Mouse (Mus musculus) CD4-positive naive resting alpha-beta T cell, adult 76 days (primary cell): ENCODE results near the gene Nabp2. TPM values are rescaled to one million over a fixed set of nuclear protein-coding genes. Genes with fewer than 3 reads are reported as not detected.

ENCODE experiments used
- total RNA-seq: library from RNA; stranded (reverse); gene quantifications from one replicate; pipeline ENCODE4 v1.2.4, GENCODE M21; 2023

Nabp2 gene
- 42.4 TPM for total RNA-seq

DNA sequence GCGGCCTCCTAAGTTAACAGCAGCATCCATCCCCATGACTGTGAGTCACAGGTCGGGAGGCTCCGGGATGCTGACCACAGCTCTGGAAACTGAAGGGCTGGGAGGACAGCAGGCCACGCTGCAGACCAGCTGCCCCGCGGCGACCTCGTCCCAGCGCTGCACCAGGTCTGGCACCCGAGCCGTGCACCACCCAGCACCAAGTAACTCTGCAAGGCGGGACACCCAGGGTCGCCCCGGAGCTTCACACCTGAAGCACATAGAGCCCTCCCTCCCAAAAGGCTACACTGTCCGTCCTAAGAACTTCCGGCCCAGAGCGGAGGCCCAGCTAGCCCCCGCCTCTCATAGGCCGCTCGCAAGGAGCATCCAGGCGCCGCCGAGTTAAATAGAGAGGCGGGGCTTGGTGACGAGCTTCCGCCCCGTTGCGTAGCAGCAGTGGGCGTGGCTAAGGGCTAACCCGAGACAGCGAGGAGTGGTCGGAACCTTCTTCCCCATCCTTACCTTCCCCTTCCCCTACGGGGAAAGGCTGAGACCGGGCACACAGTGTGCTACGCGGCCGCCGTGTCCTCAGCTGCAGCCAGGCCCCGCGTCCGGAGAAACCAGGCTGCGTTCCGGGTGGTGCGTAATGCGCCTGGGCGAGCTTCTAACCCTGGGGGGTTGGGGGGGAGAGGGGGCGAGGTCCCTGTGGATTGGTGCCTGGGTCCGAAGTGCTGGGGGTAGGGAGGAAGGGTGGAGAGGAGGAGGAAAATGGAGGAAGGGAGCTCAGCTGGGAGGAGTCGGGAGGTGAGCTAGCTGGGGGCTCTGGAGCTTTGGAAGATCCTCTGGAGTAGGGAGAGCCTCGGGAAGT is at the start of gene Nabp2, which contains the start of gene Rnf41:
Gene Nabp2, minus strand, starts transcription at position 282 of the 844 bp plus-strand sequence.
Gene Rnf41, plus strand, starts transcription at position 447 of the 844 bp plus-strand sequence.

DNA sequence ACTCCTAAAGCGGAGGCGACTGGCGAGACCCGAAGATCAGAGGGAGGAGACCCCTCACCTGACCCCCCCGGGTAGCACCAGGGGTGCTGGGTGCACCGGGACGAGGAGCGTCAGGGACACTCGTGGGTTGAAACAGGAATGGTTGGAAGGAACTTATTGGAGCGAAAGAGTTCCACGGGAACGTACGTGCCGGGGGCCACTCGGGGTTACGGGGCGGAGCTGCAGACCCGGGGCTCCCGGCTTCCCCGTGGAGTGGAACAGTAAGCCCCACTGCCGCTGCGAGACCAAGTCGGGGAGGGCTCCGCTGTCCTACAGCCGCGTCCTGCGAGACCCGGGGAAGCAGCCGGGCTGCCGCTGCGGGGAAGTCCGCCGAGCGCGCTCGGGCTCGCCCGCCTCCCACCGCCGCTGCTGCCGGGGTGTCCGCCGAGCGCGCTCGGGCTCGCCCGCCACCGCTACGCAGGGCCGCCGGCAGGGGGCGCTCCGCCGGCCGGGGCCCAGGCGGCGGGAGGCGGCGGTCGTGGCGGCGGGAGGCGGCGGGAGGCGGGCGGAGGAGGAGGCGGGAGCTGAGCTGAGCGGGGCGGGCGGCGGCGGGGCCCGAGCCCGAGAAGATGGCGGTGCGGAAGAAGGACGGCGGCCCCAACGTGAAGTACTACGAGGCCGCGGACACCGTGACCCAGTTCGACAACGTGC is 47.6 kb upstream of the Nabp2 start, which contains the start of gene Smarcc2:
Gene Smarcc2, plus strand, starts transcription at position 530 of the 690 bp plus-strand sequence.

DNA sequence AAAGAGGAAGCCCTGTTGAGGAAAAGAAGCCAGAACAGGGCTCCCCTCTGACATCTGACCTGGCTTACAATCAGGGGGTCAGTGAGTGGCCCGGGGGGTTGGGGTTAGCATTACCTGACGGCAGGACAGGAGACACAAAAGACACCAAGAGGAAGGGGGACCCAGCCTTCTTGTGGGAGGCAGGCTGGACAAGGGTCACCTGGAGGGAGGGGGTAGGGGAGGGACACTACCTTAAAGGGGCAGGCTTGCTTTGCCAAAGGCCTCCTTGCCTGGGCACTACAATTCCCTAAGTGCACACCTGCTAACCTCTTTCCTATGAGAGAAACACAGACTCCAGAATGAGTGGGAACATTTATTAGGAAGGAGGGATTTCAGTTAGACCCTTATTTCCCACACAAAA is 10.2 kb downstream of the Nabp2 start, which contains the start of gene Slc39a5:
Gene Slc39a5, minus strand, starts transcription at position 174 of the 400 bp plus-strand sequence.

DNA sequence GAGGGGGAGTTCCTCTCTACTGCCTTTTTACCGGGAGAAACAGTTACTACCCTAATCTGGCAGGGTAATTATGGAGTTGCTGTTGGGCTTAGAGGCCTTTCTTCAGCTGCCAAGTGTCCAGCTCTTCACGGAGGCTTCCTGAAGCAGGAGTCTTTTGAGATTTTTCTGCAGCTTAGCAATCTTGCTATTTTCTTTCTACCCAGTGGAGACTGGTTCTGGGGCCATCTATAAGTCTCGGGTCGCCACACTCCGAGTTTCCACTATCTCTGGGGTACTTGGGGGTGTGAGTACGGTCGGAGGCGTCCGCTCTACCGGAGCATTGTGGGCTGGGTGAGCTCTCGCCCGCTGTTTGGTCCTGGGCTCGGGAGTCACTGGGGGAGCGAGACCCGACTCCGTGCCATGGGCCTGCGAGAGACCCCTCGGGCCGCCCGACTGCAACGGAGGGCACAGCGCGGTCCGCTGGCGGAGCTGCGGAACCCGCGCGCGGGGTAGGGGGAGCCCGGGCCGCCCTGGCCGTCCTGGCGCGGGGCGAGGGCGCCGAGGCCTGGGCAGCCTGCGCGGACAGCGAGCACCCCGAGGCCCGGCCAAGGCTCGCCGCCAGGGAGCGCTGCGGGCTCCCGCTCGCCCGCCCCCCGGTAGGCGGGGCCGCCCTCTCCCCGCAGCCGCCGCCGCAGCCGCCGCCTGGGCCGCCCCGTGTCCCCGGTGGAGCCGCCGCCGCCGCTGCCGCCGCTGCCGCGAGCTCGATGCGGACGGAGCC is 34.7 kb downstream of the Nabp2 start, which contains the start of gene Ankrd52:
Gene Ankrd52, plus strand, starts transcription at position 661 of the 757 bp plus-strand sequence.

DNA sequence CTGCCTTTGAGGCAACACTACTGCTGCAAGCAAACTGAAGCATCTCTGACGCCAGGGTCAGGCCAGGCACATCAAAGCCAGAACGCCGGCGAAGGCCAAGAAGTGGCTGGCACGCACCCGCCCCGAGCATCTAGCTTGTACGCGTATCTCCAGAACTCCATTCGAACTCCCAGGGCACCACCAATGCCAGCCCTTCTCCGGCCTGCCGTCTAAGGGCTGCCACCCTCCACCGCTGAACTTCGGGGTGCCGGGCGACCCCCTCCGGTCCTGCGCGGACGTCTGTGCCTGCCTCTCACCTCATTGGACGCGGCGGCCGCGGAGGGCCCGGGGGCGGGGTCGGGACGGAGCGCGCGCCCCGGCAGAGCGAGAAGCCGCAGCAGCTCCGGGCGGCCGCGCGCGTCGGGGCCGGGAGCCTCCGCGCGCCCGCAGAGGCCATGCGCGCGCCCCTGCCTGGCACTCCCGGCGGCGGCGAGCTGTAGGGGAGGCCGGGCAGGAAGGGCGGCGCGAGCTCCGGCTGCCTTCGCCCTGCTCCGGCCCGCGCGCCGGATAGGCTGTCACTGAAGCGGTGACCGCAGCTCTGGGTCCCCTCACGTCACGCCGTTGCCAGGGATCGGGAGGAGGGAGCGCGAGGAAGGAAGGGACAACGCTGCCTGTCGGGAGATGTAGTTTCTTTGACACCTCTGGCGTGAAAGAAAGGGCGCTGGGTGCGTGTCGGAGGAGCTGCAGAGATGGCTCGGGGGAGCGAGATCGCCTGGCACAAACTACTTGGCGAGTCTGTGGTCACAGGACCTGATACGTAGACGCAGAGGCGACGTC is 42.7 kb downstream of the Nabp2 start, which contains the start of gene Coq10a:
Gene Coq10a, minus strand, starts transcription at position 596 of the 816 bp plus-strand sequence.

Other genes starting within 250 kb of the Nabp2 start
- gene Rbms2, start 231.2 kb downstream of the Nabp2 start, total RNA-seq, result 36.0 TPM
- gene Gls2, start 217.0 kb downstream of the Nabp2 start, total RNA-seq, result 2.0 TPM
- 19.9 TPM for gene Spryd4, start 199.7 kb downstream of the Nabp2 start, total RNA-seq
- gene Mip, start 185.7 kb downstream of the Nabp2 start, total RNA-seq, result not detected
- 25.4 TPM for gene Timeless, start 179.4 kb downstream of the Nabp2 start, total RNA-seq
- gene Apon, start 157.4 kb downstream of the Nabp2 start, total RNA-seq, result 0.56 TPM
- gene Apof, start 142.8 kb downstream of the Nabp2 start, total RNA-seq, result not detected
- gene Stat2, start 140.9 kb downstream of the Nabp2 start, total RNA-seq, result 60.8 TPM
- not detected for gene Il23a, start 112.7 kb downstream of the Nabp2 start, total RNA-seq
- 43.5 TPM for gene Pan2, start 108.2 kb downstream of the Nabp2 start, total RNA-seq
- 26.1 TPM for gene Cnpy2, start 89.0 kb downstream of the Nabp2 start, total RNA-seq
- 81.9 TPM for gene Cs, start 73.8 kb downstream of the Nabp2 start, total RNA-seq
- 27.4 TPM for gene Coq10a, start 42.5 kb downstream of the Nabp2 start, total RNA-seq
- gene Ankrd52, start 34.4 kb downstream of the Nabp2 start, total RNA-seq, result 49.6 TPM
- gene Slc39a5, start 10.3 kb downstream of the Nabp2 start, total RNA-seq, result not detected
- gene Rnf41, start 165 bp upstream of the Nabp2 start, total RNA-seq, result 26.1 TPM
- gene Smarcc2, start 47.8 kb upstream of the Nabp2 start, total RNA-seq, result 112 TPM
- 818 TPM for gene Myl6, start 82.7 kb upstream of the Nabp2 start, total RNA-seq
- gene Myl6b, start 87.2 kb upstream of the Nabp2 start, total RNA-seq, result not detected
- 244 TPM for gene Esyt1, start 114.4 kb upstream of the Nabp2 start, total RNA-seq
- 26.7 TPM for gene Zc3h10, start 136.3 kb upstream of the Nabp2 start, total RNA-seq
- 3,926 TPM for gene Rpl41, start 137.8 kb upstream of the Nabp2 start, total RNA-seq
- gene Pa2g4, start 154.5 kb upstream of the Nabp2 start, total RNA-seq, result 55.6 TPM
- gene Erbb3, start 178.2 kb upstream of the Nabp2 start, total RNA-seq, result 1.3 TPM
- gene Rps26, start 215.3 kb upstream of the Nabp2 start, total RNA-seq, result 1,431 TPM
- 9.6 TPM for gene Ikzf4, start 234.5 kb upstream of the Nabp2 start, total RNA-seq